Mouse (Mus musculus): ENCODE measurements around the gene Cdsn. TPM values are rescaled to one million over a fixed set of nuclear protein-coding genes. Genes with fewer than 3 reads are reported as not detected.

Gene Cdsn
- polyA plus RNA-seq, 1 experiment from 2014 or later: 0.04 TPM

DNA sequence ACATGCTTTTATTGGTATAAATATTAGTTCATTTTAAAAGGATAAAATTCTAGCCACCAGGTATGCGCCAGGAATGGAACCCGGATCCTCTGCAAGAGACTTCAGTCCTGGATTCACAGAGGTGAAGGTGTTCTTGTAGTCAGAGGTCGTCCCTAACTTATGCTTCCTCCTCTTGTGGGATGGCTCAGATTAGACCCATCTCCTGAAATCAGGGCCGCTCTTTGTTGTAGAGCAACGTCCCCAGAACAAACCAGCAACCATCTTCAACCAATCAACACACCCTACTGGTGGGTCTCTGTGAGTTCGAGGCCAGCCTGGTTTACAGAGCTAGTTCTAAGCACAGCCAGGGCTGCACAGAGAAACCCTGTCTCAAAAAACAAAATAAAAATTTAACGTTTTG, 42.5 kb downstream of the Cdsn start:
- Histone ChIP-seq H3K27ac (ENCODE audit: low read length) (no peak overlapping the region), H3K36me3 (ENCODE audit: insufficient read depth, low read length) (no peaks in the 10 kb centered on the region), H3K4me3 (ENCODE audit: low read depth, low read length) (no peak overlapping the region), H3K4me1 (ENCODE audit: insufficient read depth, low read depth, low read length) (no peaks in the 10 kb centered on the region), H3K9me3 (ENCODE audit: low read length) (no peaks in the 10 kb centered on the region), H3K4me2 (replicated peaks; ENCODE audit: low read depth, low read length) (no peak overlapping the region), H3K9ac (replicated peaks; ENCODE audit: low read depth) (no peak overlapping the region), H3K27me3 (replicated peaks; ENCODE audit: insufficient read depth, low read length) (no peaks in the 10 kb centered on the region)
- 77% methylated on average over 7 of the region's 7 CpGs for WGBS
- DNase-seq (ENCODE audit: low spot score): no peak
- no peak for TF ChIP-seq EP300 (IDR thresholded peaks at IDR 0.05)
- no peak for TF ChIP-seq CTCF (IDR thresholded peaks at IDR 0.05)
- ATAC-seq: no peak

DNA sequence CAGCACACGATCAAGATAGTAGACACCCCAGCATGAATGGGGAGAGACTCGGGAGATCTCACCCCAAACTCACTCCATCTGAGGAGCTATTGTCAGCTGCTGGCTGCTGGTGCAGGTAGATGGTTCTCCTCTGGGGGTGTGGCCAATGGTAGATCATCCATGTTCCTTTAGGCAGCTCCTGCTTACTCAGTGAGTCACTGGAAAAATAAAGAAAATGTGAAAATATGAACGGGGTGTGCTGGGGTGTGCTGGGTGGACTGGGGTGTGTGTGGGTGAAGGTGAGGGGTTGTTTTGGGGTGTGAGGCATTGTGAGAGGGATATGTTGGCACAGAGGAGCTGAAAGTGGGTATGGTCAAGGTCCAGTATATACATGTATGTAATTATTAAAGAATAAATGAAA, 45.5 kb downstream of the Cdsn start:
- H3K4me1 ChIP-seq (ENCODE audit: insufficient read depth, low read depth, low read length): no peaks in the 10 kb centered on the region
- no peak overlapping the region for H3K4me2 ChIP-seq (replicated peaks; ENCODE audit: low read depth, low read length)
- TF ChIP-seq CTCF (IDR thresholded peaks at IDR 0.05): no peak
- no peak for TF ChIP-seq EP300 (IDR thresholded peaks at IDR 0.05)
- DNase-seq (ENCODE audit: low spot score) (no peak), ATAC-seq (no peak)
- no peak overlapping the region for H3K27ac ChIP-seq (ENCODE audit: low read length)
- H3K9ac ChIP-seq (replicated peaks; ENCODE audit: low read depth): no peak overlapping the region
- 89% methylated on average over 3 of the region's 3 CpGs for WGBS
- no peaks in the 10 kb centered on the region for H3K36me3 ChIP-seq (ENCODE audit: insufficient read depth, low read length)
- H3K4me3 ChIP-seq (ENCODE audit: low read depth, low read length): no peak overlapping the region
- no peaks in the 10 kb centered on the region for H3K27me3 ChIP-seq (replicated peaks; ENCODE audit: insufficient read depth, low read length)
- H3K9me3 ChIP-seq (ENCODE audit: low read length): no peaks in the 10 kb centered on the region

DNA sequence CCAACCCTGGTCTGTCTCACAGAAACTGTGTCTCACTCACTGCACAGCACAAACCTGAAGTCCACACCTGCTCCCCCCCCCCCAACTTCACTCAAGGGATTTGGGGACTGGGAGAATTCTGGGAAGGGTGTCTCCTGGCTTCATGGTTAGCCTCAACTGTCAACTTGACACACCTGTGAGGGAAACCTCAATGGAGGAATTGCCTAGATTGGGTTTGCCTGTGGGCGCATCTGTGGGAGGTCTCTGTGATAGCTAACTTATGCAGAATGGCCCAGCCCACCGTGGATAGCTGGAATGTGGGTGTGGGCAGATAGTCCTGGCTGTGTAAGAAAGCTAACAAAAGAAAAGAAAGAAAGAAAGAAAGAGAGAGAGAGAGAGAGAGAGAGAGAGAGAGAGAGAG, 49.3 kb downstream of the Cdsn start, which contains the start of gene Sfta2:
Sfta2 (plus strand) TSS at position 301 of the 400 bp plus-strand sequence.
- no peaks in the 10 kb centered on the region for H3K36me3 ChIP-seq (ENCODE audit: insufficient read depth, low read length)
- WGBS: 46% methylated on average over 2 of the region's 2 CpGs

DNA sequence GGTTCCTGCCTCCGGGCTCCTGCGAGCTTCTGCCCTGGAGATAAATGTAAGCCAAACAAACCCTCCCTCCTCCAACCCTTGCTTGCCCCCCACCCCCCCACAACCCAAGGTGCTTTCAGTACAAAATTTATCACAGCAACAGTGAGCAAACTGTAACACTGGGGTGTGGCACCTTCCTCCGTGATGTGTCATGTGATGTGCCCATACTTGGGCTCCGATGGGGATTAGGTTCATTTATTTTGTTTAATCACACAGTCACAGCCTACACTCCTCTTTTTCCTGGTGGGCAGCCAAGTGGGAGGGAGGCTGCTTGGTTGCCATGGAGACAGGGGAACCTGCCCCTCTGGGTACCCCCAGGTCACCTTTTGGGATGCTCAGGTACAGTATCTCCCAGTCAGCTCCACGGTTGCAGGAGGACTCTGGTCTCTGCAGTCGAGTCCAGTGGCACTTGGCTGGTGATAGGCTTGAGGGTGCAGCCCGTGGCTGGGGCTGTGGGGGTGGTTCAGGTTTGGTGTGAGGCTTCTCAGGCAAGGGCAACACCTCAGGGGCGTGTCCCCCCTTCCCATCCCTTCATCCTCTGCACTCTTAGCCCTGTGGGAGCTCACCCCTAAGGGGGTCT, 49.9 kb downstream of the Cdsn start:
- ATAC-seq: no peak
- H3K4me2 ChIP-seq (replicated peaks; ENCODE audit: low read depth, low read length): no peak overlapping the region

More for the DNA sequence above, 49.3 kb downstream of the Cdsn start, which contains the start of gene Sfta2:
- Histone ChIP-seq H3K27me3 (replicated peaks; ENCODE audit: insufficient read depth, low read length) (no peaks in the 10 kb centered on the region), H3K4me1 (ENCODE audit: insufficient read depth, low read depth, low read length) (no peaks in the 10 kb centered on the region), H3K4me2 (replicated peaks; ENCODE audit: low read depth, low read length) (no peak within 1 kb of the TSS), H3K4me3 (ENCODE audit: low read depth, low read length) (no peak within 1 kb of the TSS), H3K27ac (ENCODE audit: low read length) (no peak within 1 kb of the TSS), H3K9ac (replicated peaks; ENCODE audit: low read depth) (no peak within 1 kb of the TSS), H3K9me3 (ENCODE audit: low read length) (no peaks in the 10 kb centered on the region)
- TF ChIP-seq CTCF (IDR thresholded peaks at IDR 0.05) (no peak), EP300 (IDR thresholded peaks at IDR 0.05) (no peak)
- ATAC-seq: no peak
- DNase-seq (ENCODE audit: low spot score): no peak

More for the DNA sequence above, 49.9 kb downstream of the Cdsn start:
- no peak overlapping the region for H3K27ac ChIP-seq (ENCODE audit: low read length)
- TF ChIP-seq EP300 (IDR thresholded peaks at IDR 0.05) (no peak), CTCF (IDR thresholded peaks at IDR 0.05) (no peak)
- no peaks in the 10 kb centered on the region for H3K9me3 ChIP-seq (ENCODE audit: low read length)
- no peaks in the 10 kb centered on the region for H3K36me3 ChIP-seq (ENCODE audit: insufficient read depth, low read length)
- 26% methylated on average over 8 of the region's 8 CpGs for WGBS
- peak; percentile 10 for DNase-seq (ENCODE audit: low spot score)
- no peaks in the 10 kb centered on the region for H3K4me1 ChIP-seq (ENCODE audit: insufficient read depth, low read depth, low read length)
- no peak overlapping the region for H3K9ac ChIP-seq (replicated peaks; ENCODE audit: low read depth)
- H3K27me3 ChIP-seq (replicated peaks; ENCODE audit: insufficient read depth, low read length): no peaks in the 10 kb centered on the region
- no peak overlapping the region for H3K4me3 ChIP-seq (ENCODE audit: low read depth, low read length)

Other genes with a start within 250 kb of the Cdsn start
- 0.11 and 0.19 TPM in 2 replicates for gene H2-Q1, start 231.7 kb upstream of the Cdsn start, polyA plus RNA-seq (2015; fragmentation: Nextera tagmentation; extraction: Ambion mirVana)
- gene H2-Q2, start 209.9 kb upstream of the Cdsn start, polyA plus RNA-seq (2015; fragmentation: Nextera tagmentation; extraction: Ambion mirVana): 10.3 and 10.4 TPM in 2 replicates
- gene H2-Q4, start 172.5 kb upstream of the Cdsn start, polyA plus RNA-seq (2015; fragmentation: Nextera tagmentation; extraction: Ambion mirVana): 8.1 and 8.9 TPM in 2 replicates
- 0.74 and 0.86 TPM in 2 replicates for gene H2-Q6, start 127.3 kb upstream of the Cdsn start, polyA plus RNA-seq (2015; fragmentation: Nextera tagmentation; extraction: Ambion mirVana)
- 3.1 and 4.0 TPM in 2 replicates for gene H2-Q7, start 113.0 kb upstream of the Cdsn start, polyA plus RNA-seq (2015; fragmentation: Nextera tagmentation; extraction: Ambion mirVana)
- 1.5 and 2.0 TPM in 2 replicates for gene H2-Q10, start 82.0 kb upstream of the Cdsn start, polyA plus RNA-seq (2015; fragmentation: Nextera tagmentation; extraction: Ambion mirVana)
- gene Pou5f1, start 46.1 kb upstream of the Cdsn start, polyA plus RNA-seq (2015; fragmentation: Nextera tagmentation; extraction: Ambion mirVana): 0.13 TPM in 1 of 2 replicates, not detected in the other
- 14.2 and 17.4 TPM in 2 replicates for gene Tcf19, start 35.3 kb upstream of the Cdsn start, polyA plus RNA-seq (2015; fragmentation: Nextera tagmentation; extraction: Ambion mirVana)
- 5.1 and 5.9 TPM in 2 replicates for gene Cchcr1, start 35.0 kb upstream of the Cdsn start, polyA plus RNA-seq (2015; fragmentation: Nextera tagmentation; extraction: Ambion mirVana)
- not detected in 2 replicates for gene Psors1c2, start 18.9 kb upstream of the Cdsn start, polyA plus RNA-seq (2015; fragmentation: Nextera tagmentation; extraction: Ambion mirVana)
- not detected in 2 replicates for gene 2300002M23Rik, start 15.3 kb downstream of the Cdsn start, polyA plus RNA-seq (2015; fragmentation: Nextera tagmentation; extraction: Ambion mirVana)
- 483 and 564 TPM in 2 replicates for gene Sfta2, start 49.4 kb downstream of the Cdsn start, polyA plus RNA-seq (2015; fragmentation: Nextera tagmentation; extraction: Ambion mirVana)
- gene Gm9573, start 74.5 kb downstream of the Cdsn start, polyA plus RNA-seq (2015; fragmentation: Nextera tagmentation; extraction: Ambion mirVana): not detected in 2 replicates
- gene Mucl3, start 91.6 kb downstream of the Cdsn start, polyA plus RNA-seq (2015; fragmentation: Nextera tagmentation; extraction: Ambion mirVana): 1.1 and 1.7 TPM in 2 replicates
- 11.4 and 15.2 TPM in 2 replicates for gene Vars2, start 115.5 kb downstream of the Cdsn start, polyA plus RNA-seq (2015; fragmentation: Nextera tagmentation; extraction: Ambion mirVana)
- 19.2 and 21.4 TPM in 2 replicates for gene Gtf2h4, start 121.6 kb downstream of the Cdsn start, polyA plus RNA-seq (2015; fragmentation: Nextera tagmentation; extraction: Ambion mirVana)
- gene Ddr1, start 152.5 kb downstream of the Cdsn start, polyA plus RNA-seq (2015; fragmentation: Nextera tagmentation; extraction: Ambion mirVana): 64.2 and 79.3 TPM in 2 replicates